Mouse (Mus musculus) midbrain, embryonic 14.5 days (tissue): ENCODE measurements around the gene Fbxo36. TPM values are rescaled to one million over a fixed set of nuclear protein-coding genes. Genes with fewer than 3 reads are reported as not detected.
A peak's percentile ranks its signal among the peaks of the same experiment; 100 is the strongest.

Experiments used
- ATAC-seq: fragments of 200-750 bp; cut with Nextera tagmentation; 2 replicates; pipeline ENCODE4 v1.8.0; 2017; ENCODE audit warnings: moderate number of reproducible peaks, moderate library complexity; ENCODE audit not compliant: low FRiP score, low TSS enrichment
- DNase-seq: peaks from one replicate; pipeline ENCODE4 v3.0.0-alpha.2; 2015
- H3K27ac ChIP-seq: fragments of 300-500 bp; sonication (generic); replicated peaks from 2 replicates; pipeline ENCODE4 v1.5.1; 2014; ENCODE audit warnings: mild to moderate bottlenecking, low read depth, low read length, moderate library complexity
- H3K27me3 ChIP-seq: fragments of 300-500 bp; sonication (generic); 2 replicates; pipeline ENCODE4 v1.6.1; 2014; ENCODE audit warnings: low read length, control low read depth, mixed read lengths; ENCODE audit not compliant: control insufficient read depth, insufficient read depth
- H3K36me3 ChIP-seq: fragments of 300-500 bp; sonication (generic); 2 replicates; pipeline ENCODE4 v1.6.1; 2014; ENCODE audit warnings: low read length, control low read depth; ENCODE audit not compliant: control insufficient read depth, insufficient read depth
- H3K4me1 ChIP-seq: fragments of 300-500 bp; sonication (generic); 2 replicates; pipeline ENCODE4 v1.6.1; 2014; ENCODE audit warnings: mild to moderate bottlenecking, antibody characterized with exemption, low read length, control low read depth; ENCODE audit not compliant: control insufficient read depth, insufficient read depth
- H3K4me2 ChIP-seq: fragments of 300-500 bp; sonication (generic); 2 replicates; pipeline ENCODE4 v1.6.1; 2014; ENCODE audit warnings: mild to moderate bottlenecking, low read length, moderate library complexity
- H3K4me3 ChIP-seq: fragments of 300-500 bp; sonication (generic); replicated peaks from 2 replicates; pipeline ENCODE4 v1.5.1; 2014; ENCODE audit warnings: low read depth, low read length
- H3K9ac ChIP-seq: fragments of 300-500 bp; sonication (generic); replicated peaks from 2 replicates; pipeline ENCODE4 v1.6.1; 2014; ENCODE audit warnings: mild to moderate bottlenecking, low read length, moderate library complexity
- H3K9me3 ChIP-seq: fragments of 300-500 bp; sonication (generic); 2 replicates; pipeline ENCODE4 v1.6.1; 2016; ENCODE audit warnings: low read length, control low read depth, mixed read lengths; ENCODE audit not compliant: control insufficient read depth
- WGBS: fragments of 180-500 bp; shearing (Covaris S2); extraction: QIAGEN DNeasy Blood & Tissue Kit; methylation state at CpG from one replicate; pipeline ENCODE4 v1.1.7; 2014; 5-methylcytosine and 5-hydroxymethylcytosine counted together
- polyA plus RNA-seq: library from polyadenylated mRNA; unstranded; fragments of >200 nt; fragmentation: Nextera tagmentation; extraction: Ambion mirVana; gene quantifications from 2 replicates; pipeline ENCODE4 v1.2.1, GENCODE M21; 2014

The Fbxo36 gene
- polyA plus RNA-seq, 1 experiment from 2014 or later = 6.3 TPM

DNA sequence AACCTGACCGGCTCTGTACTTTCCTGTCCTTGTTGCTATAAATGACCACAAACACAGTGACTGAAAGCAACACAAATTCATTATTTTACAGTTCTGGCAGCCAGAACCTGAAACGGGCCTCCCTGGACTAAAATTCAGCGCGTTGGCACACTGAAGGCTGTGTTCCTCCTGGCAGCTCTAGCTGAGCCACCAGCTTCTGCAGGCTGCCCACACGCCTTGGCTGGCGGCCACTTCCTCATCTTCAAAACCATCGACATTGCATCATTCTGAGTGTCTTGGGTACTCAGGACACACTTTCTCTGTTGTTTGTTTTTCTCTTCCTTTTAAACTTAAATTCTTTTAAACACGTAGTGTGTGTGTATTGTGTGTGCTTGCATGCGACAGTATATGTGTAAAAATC is 96.0 kb downstream of the Fbxo36 start:
- Histone ChIP-seq H3K4me3 (peak overlapping the region; percentile 57; the same call in 1 of the 2 replicates), H3K36me3 (no peaks in the 10 kb centered on the region), H3K27me3 (no peaks in the 10 kb centered on the region), H3K4me1 (peaks cover 10% of the 10 kb centered on the region), H3K9ac (no peak overlapping the region; the same call in 1 of the 2 replicates), H3K9me3 (no peaks in the 10 kb centered on the region), H3K4me2 (peak overlapping the region; percentile 68), H3K27ac (peak overlapping the region; percentile 96; the same call in 1 of the 2 replicates)
- ATAC-seq = no peak
- 77% methylated on average over 9 of the region's 9 CpGs for WGBS
- peak; percentile 51 for DNase-seq

DNA sequence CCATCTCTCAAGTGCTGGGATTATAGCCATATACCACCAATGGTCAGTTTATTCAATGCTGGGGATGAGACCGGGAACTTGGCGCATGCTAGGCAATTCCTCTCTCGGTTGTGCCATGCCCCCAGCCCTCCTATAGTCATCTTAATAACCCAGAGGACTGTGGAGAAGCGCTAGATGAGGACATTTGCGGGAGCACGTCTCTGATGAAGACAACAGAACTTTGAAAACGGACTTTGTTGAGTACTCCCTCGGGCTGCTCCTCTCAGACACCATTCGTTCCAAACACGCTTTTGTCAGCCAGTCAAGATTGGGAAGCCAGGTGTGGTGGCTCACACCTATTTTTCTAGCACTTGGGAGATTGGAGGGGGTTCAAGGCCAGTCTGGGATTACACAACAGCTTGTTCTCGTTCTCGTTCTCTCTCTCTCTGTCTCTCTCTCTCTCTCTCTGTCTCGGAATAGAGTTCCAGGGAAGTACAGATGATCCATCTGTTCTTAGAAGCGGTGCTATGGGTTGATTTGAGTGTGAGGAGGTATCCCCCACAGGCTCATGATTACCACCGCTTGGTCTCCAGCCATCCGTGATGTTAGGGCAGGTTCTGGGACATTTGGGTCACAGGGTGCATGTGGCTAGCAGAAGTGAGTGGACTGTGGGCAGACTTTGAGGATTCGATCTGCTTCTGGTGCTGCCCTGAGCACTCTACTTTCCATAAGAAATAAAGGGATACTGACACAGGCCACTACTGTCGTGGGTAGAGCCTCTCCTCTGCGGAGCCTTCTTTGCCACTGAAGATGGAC is 97.3 kb downstream of the Fbxo36 start:
- no peaks in the 10 kb centered on the region for H3K27me3 ChIP-seq
- no peak overlapping the region for H3K4me2 ChIP-seq
- peaks cover 10% of the 10 kb centered on the region for H3K4me1 ChIP-seq
- no peak overlapping the region for H3K9ac ChIP-seq
- no peak overlapping the region for H3K27ac ChIP-seq
- H3K36me3 ChIP-seq = no peaks in the 10 kb centered on the region
- H3K4me3 ChIP-seq = no peak overlapping the region
- no peaks in the 10 kb centered on the region for H3K9me3 ChIP-seq
- 92% methylated on average over 19 of the region's 19 CpGs for WGBS
- no peak for ATAC-seq
- no peak for DNase-seq

DNA sequence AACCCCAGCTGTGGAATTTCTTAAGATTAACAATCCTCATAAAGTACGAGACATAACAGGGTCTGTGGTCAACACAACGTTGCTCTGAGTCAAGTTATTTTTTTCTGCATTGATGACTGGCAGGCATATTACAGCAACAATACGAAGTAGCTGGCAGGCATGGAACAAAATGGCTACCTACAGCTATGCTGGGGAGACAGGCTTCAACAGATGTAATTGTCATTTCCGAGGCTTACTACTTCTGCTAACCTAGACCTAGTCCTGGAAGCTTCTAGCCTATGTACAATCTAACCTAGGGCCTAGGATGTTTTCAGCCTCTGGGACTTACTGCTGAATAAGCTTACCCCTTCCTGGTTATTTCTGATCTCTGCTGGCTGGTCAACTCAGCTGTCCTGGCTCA is 99.8 kb downstream of the Fbxo36 start:
- no peak overlapping the region for H3K4me2 ChIP-seq
- no peaks in the 10 kb centered on the region for H3K9me3 ChIP-seq
- no peak overlapping the region for H3K9ac ChIP-seq
- no peak overlapping the region for H3K27ac ChIP-seq
- no peak overlapping the region for H3K4me3 ChIP-seq
- ATAC-seq = no peak
- no peak for DNase-seq
- H3K27me3 ChIP-seq = no peaks in the 10 kb centered on the region
- WGBS = 86% methylated on average over 4 of the region's 4 CpGs
- no peaks in the 10 kb centered on the region for H3K36me3 ChIP-seq
- H3K4me1 ChIP-seq = peaks cover 6% of the 10 kb centered on the region; the same call in 1 of the 2 replicates

DNA sequence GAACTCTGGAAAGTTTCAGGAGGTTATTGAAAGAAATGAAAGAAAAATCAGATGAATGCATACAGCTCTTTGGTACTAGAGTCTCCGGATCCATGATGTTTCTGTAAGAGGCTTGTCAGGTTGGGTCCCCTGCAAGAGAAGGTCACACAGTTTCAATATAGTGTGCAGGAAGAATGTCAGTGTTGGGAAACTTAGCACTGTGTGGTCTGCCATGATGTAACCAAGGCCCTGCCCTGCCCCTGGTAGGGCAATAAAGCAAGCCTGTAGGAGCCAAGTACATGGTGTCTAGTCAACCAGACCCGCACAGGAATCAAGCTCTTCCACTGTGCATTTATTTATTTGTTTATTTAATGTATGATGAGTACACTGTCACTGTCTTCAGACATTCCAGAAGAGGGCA is 100.7 kb downstream of the Fbxo36 start:
- no peaks in the 10 kb centered on the region for H3K9me3 ChIP-seq
- no peak overlapping the region for H3K4me3 ChIP-seq
- H3K27ac ChIP-seq = no peak overlapping the region
- no peak for DNase-seq
- 92% methylated on average over 2 of the region's 2 CpGs for WGBS
- H3K4me1 ChIP-seq = peaks cover 5% of the 10 kb centered on the region; the same call in 1 of the 2 replicates
- H3K36me3 ChIP-seq = no peaks in the 10 kb centered on the region
- H3K9ac ChIP-seq = no peak overlapping the region
- no peaks in the 10 kb centered on the region for H3K27me3 ChIP-seq
- H3K4me2 ChIP-seq = no peak overlapping the region
- no peak for ATAC-seq

DNA sequence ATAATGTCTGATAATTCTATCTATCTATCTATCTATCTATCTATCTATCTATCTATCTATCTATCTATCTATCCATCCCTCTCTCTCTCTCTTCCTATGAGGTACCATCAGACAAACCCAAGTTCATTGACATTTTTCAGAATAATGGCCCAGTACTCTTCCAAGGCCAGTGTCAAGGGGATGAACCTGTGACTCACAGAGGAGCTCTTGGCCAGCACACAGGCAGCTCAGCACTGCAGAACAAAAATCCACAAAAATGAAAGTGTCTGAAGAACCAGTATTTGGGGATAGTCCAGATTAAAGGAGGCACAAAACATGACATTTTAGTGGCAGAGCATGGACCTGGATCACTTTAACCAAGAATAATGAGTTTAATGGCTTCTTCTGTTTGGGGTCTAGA is 103.0 kb downstream of the Fbxo36 start:
- ATAC-seq (no peak), DNase-seq (no peak)
- Histone ChIP-seq H3K27me3 (no peaks in the 10 kb centered on the region), H3K4me3 (no peak overlapping the region), H3K4me2 (no peak overlapping the region), H3K4me1 (no peaks in the 10 kb centered on the region), H3K9ac (no peak overlapping the region), H3K27ac (no peak overlapping the region), H3K9me3 (no peaks in the 10 kb centered on the region), H3K36me3 (no peaks in the 10 kb centered on the region)

DNA sequence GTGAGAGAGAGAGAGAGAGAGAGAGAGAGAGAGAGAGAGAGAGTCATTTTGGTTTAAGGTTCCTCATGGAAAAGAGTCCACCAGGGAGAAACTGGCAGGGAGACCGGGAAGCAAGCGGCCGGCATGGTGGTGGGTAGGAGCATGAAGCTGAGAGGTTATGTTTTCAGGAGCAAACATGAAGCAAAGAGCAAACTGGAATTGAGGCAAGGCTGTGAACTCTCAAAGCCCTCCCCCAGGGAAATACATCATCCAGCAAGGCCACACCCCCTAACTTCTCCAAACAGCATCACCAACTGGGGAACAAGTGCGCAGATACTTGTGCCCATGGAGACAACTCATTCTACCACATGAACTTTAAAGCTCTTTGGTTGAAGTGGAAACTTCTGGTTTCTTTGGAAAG is 103.9 kb downstream of the Fbxo36 start:
- Histone ChIP-seq H3K4me3 (no peak overlapping the region), H3K27ac (no peak overlapping the region), H3K4me1 (no peaks in the 10 kb centered on the region), H3K4me2 (no peak overlapping the region), H3K9me3 (no peaks in the 10 kb centered on the region), H3K9ac (no peak overlapping the region), H3K27me3 (no peaks in the 10 kb centered on the region), H3K36me3 (no peaks in the 10 kb centered on the region)
- 98% methylated on average over 4 of the region's 4 CpGs for WGBS
- ATAC-seq = no peak
- DNase-seq = no peak

DNA sequence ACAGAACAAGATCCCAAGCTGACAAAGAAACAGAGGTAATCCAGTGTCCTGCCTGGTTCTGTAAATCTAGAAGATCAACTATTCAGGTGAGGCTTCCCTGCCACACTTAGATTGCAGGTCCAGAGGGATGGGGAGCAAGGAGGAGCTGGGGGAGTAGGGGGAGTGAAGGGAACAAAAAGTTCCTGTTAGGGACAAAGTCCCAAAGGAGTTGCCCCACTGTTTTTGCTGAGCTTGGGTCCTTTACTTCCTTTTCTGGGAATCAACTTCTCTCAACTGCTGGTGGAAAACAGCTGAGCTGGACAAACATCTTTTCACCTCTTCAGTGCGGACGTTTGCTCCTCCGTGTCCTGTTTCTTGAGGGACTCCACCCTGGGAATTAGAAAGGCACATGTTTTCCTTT is 106.3 kb downstream of the Fbxo36 start:
- DNase-seq (no peak), ATAC-seq (no peak)
- Histone ChIP-seq H3K9me3 (no peaks in the 10 kb centered on the region), H3K4me3 (no peak overlapping the region), H3K27me3 (no peaks in the 10 kb centered on the region), H3K27ac (no peak overlapping the region), H3K36me3 (no peaks in the 10 kb centered on the region), H3K4me1 (no peaks in the 10 kb centered on the region), H3K9ac (no peak overlapping the region), H3K4me2 (no peak overlapping the region)
- WGBS = 94% methylated on average over 3 of the region's 3 CpGs

GRCm38 (mm10) chr1:84947390-84947789 is 107.7 kb downstream of the Fbxo36 start:
- Histone ChIP-seq H3K27ac (no peak overlapping the region), H3K9me3 (no peaks in the 10 kb centered on the region), H3K27me3 (no peaks in the 10 kb centered on the region), H3K36me3 (no peaks in the 10 kb centered on the region), H3K4me1 (no peaks in the 10 kb centered on the region), H3K4me3 (no peak overlapping the region), H3K9ac (no peak overlapping the region), H3K4me2 (no peak overlapping the region)
- 66% methylated on average over 2 of the region's 2 CpGs for WGBS
- no peak for DNase-seq
- no peak for ATAC-seq
